Mouse (Mus musculus) layer of hippocampus, postnatal 25 days (tissue): ENCODE results near the gene Tbc1d30. TPM values are rescaled to one million over a fixed set of nuclear protein-coding genes. Genes with fewer than 3 reads are reported as not detected.

Source experiments
- DNase-seq, 2 experiments: peaks; one replicate each; pipeline ENCODE4 v3.0.0; 2022; ENCODE audit warnings: mixed read lengths in 2 of 2, low spot score in 1 of 2; ENCODE audit errors: extremely low spot score in 1 of 2
- total RNA-seq, 2 experiments: library from RNA; stranded (reverse); gene quantifications; 2 replicates each; pipeline ENCODE4 v1.2.3; 2021

The Tbc1d30 gene
- total RNA-seq, 2 experiments from 2014 or later = 40.7 to 41.3 TPM

- no peak for DNase-seq
Measured at GRCm38 (mm10) chr10:121315321-121316283, 35.5 kb downstream of the Tbc1d30 start.

GRCm38 (mm10) chr10:121314186-121314585 lies 36.9 kb downstream of the Tbc1d30 start:
- DNase-seq = no peak

- no peak for DNase-seq
Measured at GRCm38 (mm10) chr10:121313049-121313448, 38.0 kb downstream of the Tbc1d30 start.

- DNase-seq = peak; percentile 78 to 79
Measured at GRCm38 (mm10) chr10:121310511-121311221, 40.4 kb downstream of the Tbc1d30 start.

GRCm38 (mm10) chr10:121309801-121310510 lies 41.1 kb downstream of the Tbc1d30 start:
- DNase-seq = no peak

GRCm38 (mm10) chr10:121309123-121309655 lies 41.9 kb downstream of the Tbc1d30 start:
- no peak for DNase-seq

- no peak for DNase-seq
Measured at GRCm38 (mm10) chr10:121305441-121305840, 45.6 kb downstream of the Tbc1d30 start.

GRCm38 (mm10) chr10:121303559-121303958 lies 47.5 kb downstream of the Tbc1d30 start:
- DNase-seq = no peak

- peak in 1 of 2 experiments; percentile 36 for DNase-seq
Measured at GRCm38 (mm10) chr10:121301868-121302267, 49.2 kb downstream of the Tbc1d30 start.

- DNase-seq = no peak
Measured at GRCm38 (mm10) chr10:121300659-121301058, 50.4 kb downstream of the Tbc1d30 start.

- no peak for DNase-seq
Measured at GRCm38 (mm10) chr10:121297054-121297701, 53.9 kb downstream of the Tbc1d30 start.

GRCm38 (mm10) chr10:121294471-121294870 lies 56.6 kb downstream of the Tbc1d30 start:
- DNase-seq = no peak

- DNase-seq = no peak
Measured at GRCm38 (mm10) chr10:121293829-121294228, 57.2 kb downstream of the Tbc1d30 start.

- DNase-seq = no peak
Measured at GRCm38 (mm10) chr10:121291272-121291917, 59.7 kb downstream of the Tbc1d30 start.

- peak in 1 of 2 experiments; percentile 39 for DNase-seq
Measured at GRCm38 (mm10) chr10:121290682-121291078, 60.4 kb downstream of the Tbc1d30 start.

- no peak for DNase-seq
Measured at GRCm38 (mm10) chr10:121289970-121290681, 61.0 kb downstream of the Tbc1d30 start.

GRCm38 (mm10) chr10:121282926-121283325 lies 68.2 kb downstream of the Tbc1d30 start:
- no peak for DNase-seq

GRCm38 (mm10) chr10:121282436-121282835 lies 68.6 kb downstream of the Tbc1d30 start:
- DNase-seq = no peak

GRCm38 (mm10) chr10:121280943-121281342 lies 70.1 kb downstream of the Tbc1d30 start:
- DNase-seq = no peak
